32 mouse cellular contexts compared by ENCODE assay signal in genomic region chr6:57790542-57790941, GRCm38 (mm10). TPM values are rescaled to one million over a fixed set of nuclear protein-coding genes. Genes with fewer than 3 reads are reported as not detected.
DNase-seq lines count a peak whose midpoint lies in the region; ATAC-seq and TF ChIP-seq lines count a peak whose summit lies in the region.
"Had no signal": no experiment of that assay in that cellular context is flagged by ENCODE, and none has a peak within 500 bp of the region (broad histone marks: within the 10 kb centered on the region; RNA-seq: fewer than 3 reads in every experiment).

No protein-coding gene starts in this region.

- TF ChIP-seq EP300 in liver, embryonic 14.5 days (IDR thresholded peaks at IDR 0.05; ENCODE audit: low read depth) = no peak

- no peak overlapping the region for H3K9ac ChIP-seq in hindbrain, embryonic 14.5 days
- H3K9ac ChIP-seq in liver, embryonic 14.5 days (replicated peaks) = no peak overlapping the region
- H3K9ac ChIP-seq: heart, embryonic 13.5 days; lung, embryonic 14.5 days; midbrain, embryonic 13.5 days; neural tube, embryonic 12.5 days had no signal

- no peaks in the 10 kb centered on the region for H3K27me3 ChIP-seq in hindbrain, embryonic 14.5 days (ENCODE audit: control insufficient read depth, insufficient read depth, low read length)
- no peaks in the 10 kb centered on the region for H3K27me3 ChIP-seq in hindbrain, embryonic 10.5 days (ENCODE audit: insufficient read depth, poor library complexity, severe bottlenecking)
- no peaks in the 10 kb centered on the region for H3K27me3 ChIP-seq in G1E (ENCODE audit: insufficient read depth, low read length)
- no peaks in the 10 kb centered on the region for H3K27me3 ChIP-seq in liver, embryonic 14.5 days (ENCODE audit: control insufficient read depth, insufficient read depth, low read length)
- H3K27me3 ChIP-seq: CH12.LX; heart, embryonic 13.5 days; midbrain, embryonic 13.5 days; neural tube, embryonic 12.5 days had no signal

- H3K4me2 ChIP-seq in hindbrain, embryonic 14.5 days (replicated peaks) = no peak overlapping the region
- no peak overlapping the region for H3K4me2 ChIP-seq in liver, embryonic 14.5 days (ENCODE audit: low read depth)
- H3K4me2 ChIP-seq: heart, embryonic 13.5 days; lung, embryonic 14.5 days; midbrain, embryonic 13.5 days; neural tube, embryonic 12.5 days had no signal

- H3K27ac ChIP-seq in hindbrain, embryonic 14.5 days = no peak overlapping the region
- no peak overlapping the region for H3K27ac ChIP-seq in hindbrain, embryonic 10.5 days
- no peak overlapping the region for H3K27ac ChIP-seq in liver, embryonic 14.5 days
- H3K27ac ChIP-seq: gastrocnemius, adult 2 months; heart, embryonic 13.5 days; left cerebral cortex, adult 2 months; midbrain, embryonic 13.5 days; neural tube, embryonic 12.5 days had no signal

- peaks cover 12% of the 10 kb centered on the region for H3K36me3 ChIP-seq in hindbrain, embryonic 14.5 days (replicated peaks; ENCODE audit: control insufficient read depth, insufficient read depth)
- peaks cover 24% of the 10 kb centered on the region for H3K36me3 ChIP-seq in hindbrain, embryonic 10.5 days
- peaks cover 18% of the 10 kb centered on the region for H3K36me3 ChIP-seq in G1E (replicated peaks)
- peaks cover 9% of the 10 kb centered on the region for H3K36me3 ChIP-seq in liver, embryonic 14.5 days (replicated peaks; ENCODE audit: control insufficient read depth, insufficient read depth, low read depth)

- no peak overlapping the region for H3K4me3 ChIP-seq in hindbrain, embryonic 14.5 days (replicated peaks; ENCODE audit: low read length)
- no peak overlapping the region for H3K4me3 ChIP-seq in hindbrain, embryonic 10.5 days
- no peak overlapping the region for H3K4me3 ChIP-seq in G1E (ENCODE audit: low read depth, low read length)
- H3K4me3 ChIP-seq in liver, embryonic 14.5 days (ENCODE audit: insufficient read depth in 1 of 2, low read depth in 2 of 2, low read length in 2 of 2) = no peak overlapping the region
- H3K4me3 ChIP-seq: gastrocnemius, adult 2 months; heart, embryonic 13.5 days; left cerebral cortex, adult 2 months; midbrain, embryonic 13.5 days; neural tube, embryonic 12.5 days had no signal

- DNase-seq in hindbrain, embryonic 14.5 days (ENCODE audit: low spot score) = no peak
- no peak for DNase-seq in hindbrain, embryonic 10.5 days (ENCODE audit: low spot score)
- DNase-seq in G1E (ENCODE audit: low spot score) (peak; percentile 7), MEL-GATA-1-ER (ENCODE audit: extremely low read depth, low read depth) (peak; percentile 39)
- DNase-seq in liver, embryonic 14.5 days (ENCODE audit: low read depth in 3 of 3, low spot score in 3 of 3) = no peak
- no peak for DNase-seq in layer of hippocampus, adult 11-12 months (ENCODE audit: low spot score)
- DNase-seq in spleen, postnatal 10 days (ENCODE audit: low spot score in 2 of 2) = no peak
- no peak for DNase-seq in cerebellum, adult 9-11 months
- DNase-seq: adrenal gland, postnatal 10 days; B cell, adult 2 months; cerebellum, postnatal 10 days; gastrocnemius, adult 2 months; heart, postnatal 36 days; lung, embryonic 14.5 days; retina, postnatal 1 day; right cerebral cortex, postnatal 25 days; spleen, adult 18-20 months had no signal

- 82% methylated on average over 4 of the region's 4 CpGs for WGBS in hindbrain, embryonic 14.5 days
- 89% methylated on average over 4 of the region's 4 CpGs for WGBS in hindbrain, embryonic 10.5 days
- WGBS in liver, embryonic 14.5 days (ENCODE audit: insufficient replicate concordance) = 45% methylated on average over 4 of the region's 4 CpGs

- H3K4me1 ChIP-seq in hindbrain, embryonic 14.5 days (replicated peaks; ENCODE audit: control insufficient read depth, insufficient read depth, low read length) = no peaks in the 10 kb centered on the region
- no peaks in the 10 kb centered on the region for H3K4me1 ChIP-seq in hindbrain, embryonic 10.5 days (replicated peaks)
- peaks cover 3% of the 10 kb centered on the region; the same call in 1 of the 2 replicates for H3K4me1 ChIP-seq in G1E (ENCODE audit: insufficient read depth, low read depth, low read length)
- peaks cover 16 to 18% of the 10 kb centered on the region in 2 experiments for H3K4me1 ChIP-seq in liver, embryonic 14.5 days (replicated peaks; ENCODE audit: control insufficient read depth in 2 of 2, insufficient read depth in 2 of 2, low read length in 1 of 2)
- H3K4me1 ChIP-seq: midbrain, embryonic 13.5 days; neural tube, embryonic 12.5 days had no signal

- TF ChIP-seq CTCF in G1E (IDR thresholded peaks at IDR 0.05; ENCODE audit: low read depth, low read length) = no peak
- TF ChIP-seq CTCF in liver, embryonic 14.5 days (IDR thresholded peaks at IDR 0.05; ENCODE audit: low read depth) = no peak

- no peaks in the 10 kb centered on the region for H3K9me3 ChIP-seq in hindbrain, embryonic 14.5 days (ENCODE audit: control insufficient read depth, low read length)
- H3K9me3 ChIP-seq in hindbrain, embryonic 10.5 days = no peaks in the 10 kb centered on the region
- no peaks in the 10 kb centered on the region for H3K9me3 ChIP-seq in G1E (replicated peaks)
- H3K9me3 ChIP-seq in liver, embryonic 14.5 days (ENCODE audit: control insufficient read depth, low read length) = no peaks in the 10 kb centered on the region
- H3K9me3 ChIP-seq: heart, embryonic 13.5 days; midbrain, embryonic 13.5 days; neural tube, embryonic 12.5 days had no signal

- peak; percentile 40 for ATAC-seq in hindbrain, embryonic 14.5 days (ENCODE audit: low FRiP score)
- ATAC-seq in G1E (ENCODE audit: extremely low read depth, insufficient number of reproducible peaks, low FRiP score, poor library complexity, severe bottlenecking) = no peak
- 0 out of 2 replicates have a peak, but pooled peaks have one; percentile 14 for ATAC-seq in liver, embryonic 14.5 days (ENCODE audit: insufficient read depth)
- ATAC-seq: hindbrain, embryonic 16.5 days; intestine, embryonic 16.5 days; midbrain, embryonic 13.5 days had no signal

RNA-seq across cellular contexts. Expression of gene Vopp1, which starts 34.4 kb away (rescaled TPM):
- polyA plus RNA-seq in hindbrain, embryonic 14.5 days (2014; fragmentation: Nextera tagmentation; extraction: Ambion mirVana) = 113 and 135 TPM in 2 replicates
- 61.3 and 72.1 TPM in 2 replicates for polyA plus RNA-seq in hindbrain, embryonic 10.5 days (2016; fragmentation: Nextera tagmentation; extraction: Ambion mirVana)
- total RNA-seq in G1E (2014; fragmentation: Nextera tagmentation) = 17.0 and 31.9 TPM in 2 replicates
- 32.8 and 37.1 TPM in 2 replicates for total RNA-seq in G1E (2017)
- polyA plus RNA-seq in G1E (2012) = 5.3 and 5.4 TPM in 2 replicates
- polyA plus RNA-seq in liver, embryonic 14.5 days (2012; rRNA removed) = 28.3 and 31.2 TPM in 2 replicates
- polyA plus RNA-seq in liver, embryonic 14.5 days (2014; fragmentation: Nextera tagmentation; extraction: Ambion mirVana) = 26.8 and 29.7 TPM in 2 replicates
- total RNA-seq: CH12.LX had no signal

RNA-seq across cellular contexts. Expression of gene Vmn1r21, which starts 59.6 kb away (rescaled TPM):
- not detected in 2 replicates for polyA plus RNA-seq in hindbrain, embryonic 14.5 days (2014; fragmentation: Nextera tagmentation; extraction: Ambion mirVana)
- polyA plus RNA-seq in hindbrain, embryonic 10.5 days (2016; fragmentation: Nextera tagmentation; extraction: Ambion mirVana) = not detected in 2 replicates
- total RNA-seq in G1E (2014; fragmentation: Nextera tagmentation) (not detected in 2 replicates), G1E (2017) (0.22 TPM in 1 of 2 replicates, not detected in the other)
- polyA plus RNA-seq in G1E (2012) = not detected in 2 replicates
- not detected in 2 replicates for polyA plus RNA-seq in liver, embryonic 14.5 days (2012; rRNA removed)
- polyA plus RNA-seq in liver, embryonic 14.5 days (2014; fragmentation: Nextera tagmentation; extraction: Ambion mirVana) = not detected in 2 replicates
- total RNA-seq: adrenal gland, postnatal 10 days; CH12.LX; gastrocnemius, adult 2 months; heart, postnatal 36 days; layer of hippocampus, postnatal 10 days; left cerebral cortex, adult 2 months; left cerebral cortex, postnatal 36 days had no signal
- polyA plus RNA-seq: embryonic facial prominence, embryonic 11.5 days; forebrain, embryonic 11.5 days; gonadal fat pad, adult 2 months; heart, embryonic 13.5 days; hindbrain, embryonic 16.5 days; intestine, embryonic 16.5 days; kidney, embryonic 16.5 days; large intestine, adult 2 months; limb, embryonic 14.5 days; lung, embryonic 14.5 days; midbrain, embryonic 13.5 days; neural tube, embryonic 12.5 days had no signal

Comparison
In these comparisons a context has a peak if more than half of its experiments do, and no peak if none do; other contexts are left out.
1. DNase-seq: peak in G1E (single experiment) and MEL-GATA-1-ER (single experiment); none in hindbrain, embryonic 14.5 days (single experiment), hindbrain, embryonic 10.5 days (single experiment), liver, embryonic 14.5 days (0 of 3), layer of hippocampus, adult 11-12 months (single experiment), spleen, postnatal 10 days (0 of 2) and cerebellum, adult 9-11 months (single experiment).